Mouse (Mus musculus): ENCODE measurements around the gene Cdc37. TPM values are rescaled to one million over a fixed set of nuclear protein-coding genes. Genes with fewer than 3 reads are reported as not detected.

The Cdc37 gene
- total and polyA plus RNA-seq, 3 experiments = 779 to 1,631 (median 914) TPM

- no peaks in the 10 kb centered on the region for H3K27me3 ChIP-seq (ENCODE audit: control insufficient read depth in 1 of 2, insufficient read depth in 2 of 2, low read length in 2 of 2)
- H3K9ac ChIP-seq (ENCODE audit: control insufficient read depth, low read depth, low read length, poor library complexity, severe bottlenecking) = no peak overlapping the region
- no peaks in the 10 kb centered on the region for H3K79me2 ChIP-seq (ENCODE audit: control insufficient read depth, insufficient read depth, low read length, poor library complexity)
- TF ChIP-seq HCFC1 (IDR thresholded peaks at IDR 0.05; ENCODE audit: low read depth, low read length) (no peak), CHD1 (IDR thresholded peaks at IDR 0.05; ENCODE audit: low read depth, low read length) (no peak)
- no peak overlapping the region for H3K27ac ChIP-seq (ENCODE audit: control insufficient read depth, low read depth, low read length)
- no peaks in the 10 kb centered on the region for H3K36me3 ChIP-seq (ENCODE audit: control insufficient read depth in 1 of 2, insufficient read depth in 2 of 2, low read length in 2 of 2)
- H3K4me1 ChIP-seq (ENCODE audit: control insufficient read depth in 1 of 2, insufficient read depth in 2 of 2, low read length in 2 of 2) = no peaks in the 10 kb centered on the region
- no peak for DNase-seq (ENCODE audit: low read depth, low spot score)
- no peaks in the 10 kb centered on the region for H3K9me3 ChIP-seq (replicated peaks; ENCODE audit: insufficient read depth, low read length)
- H3K4me3 ChIP-seq (ENCODE audit: control insufficient read depth in 1 of 2, insufficient read depth in 1 of 2, low read depth in 2 of 2, low read length in 2 of 2) = no peak overlapping the region
Measured at GRCm38 (mm10) chr9:21113751-21114150, 36.0 kb downstream of the Cdc37 start.

GRCm38 (mm10) chr9:21107607-21108237, 42.1 kb downstream of the Cdc37 start:
- no peaks in the 10 kb centered on the region for H3K9me3 ChIP-seq (replicated peaks; ENCODE audit: insufficient read depth, low read length)
- no peaks in the 10 kb centered on the region for H3K27me3 ChIP-seq (ENCODE audit: control insufficient read depth in 1 of 2, insufficient read depth in 2 of 2, low read length in 2 of 2)
- DNase-seq (ENCODE audit: low read depth, low spot score) = no peak
- H3K9ac ChIP-seq (ENCODE audit: control insufficient read depth, low read depth, low read length, poor library complexity, severe bottlenecking) = no peak overlapping the region
- no peak for TF ChIP-seq KAT2A (conservative IDR thresholded peaks at IDR 0.05; ENCODE audit: low read depth, low read length)
- no peak for TF ChIP-seq GABPA (IDR thresholded peaks at IDR 0.05; ENCODE audit: low read depth, low read length)
- TF ChIP-seq ETS1 (IDR thresholded peaks at IDR 0.05; ENCODE audit: low read depth, low read length) = no peak
- TF ChIP-seq EP300 (IDR thresholded peaks at IDR 0.05; ENCODE audit: low read depth in 1 of 2, low read length in 2 of 2) = no peak
- TF ChIP-seq MEF2A (IDR thresholded peaks at IDR 0.05; ENCODE audit: extremely low read depth, insufficient replicate concordance, low read depth, low read length, poor library complexity, severe bottlenecking) = no peak
- no peak for TF ChIP-seq NELFE (IDR thresholded peaks at IDR 0.05; ENCODE audit: low read depth, low read length)
- no peak for TF ChIP-seq MAFK (IDR thresholded peaks at IDR 0.05; ENCODE audit: borderline replicate concordance, low read depth, low read length)
- TF ChIP-seq GATA1 (IDR thresholded peaks at IDR 0.05; ENCODE audit: low read depth, low read length) = no peak
- TF ChIP-seq POLR2A (IDR thresholded peaks at IDR 0.05; ENCODE audit: control insufficient read depth in 1 of 2, insufficient read depth in 1 of 2, low read depth in 1 of 2, low read length in 2 of 2, poor library complexity in 1 of 2) = no peak
- no peak for TF ChIP-seq MYC (IDR thresholded peaks at IDR 0.05; ENCODE audit: low read depth, low read length)
- no peak for TF ChIP-seq UBTF (IDR thresholded peaks at IDR 0.05; ENCODE audit: borderline replicate concordance, insufficient read depth, low read depth, low read length)
- TF ChIP-seq ZNF384 (IDR thresholded peaks at IDR 0.05; ENCODE audit: low read depth, low read length) = no peak
- no peak for TF ChIP-seq CTCF (IDR thresholded peaks at IDR 0.05 in 2 of 3, conservative IDR thresholded peaks at IDR 0.05 in 1 of 3; ENCODE audit: control insufficient read depth in 1 of 3, insufficient read depth in 1 of 3, low read depth in 2 of 3, low read length in 3 of 3, poor library complexity in 1 of 3, severe bottlenecking in 1 of 3)
- TF ChIP-seq RAD21 (IDR thresholded peaks at IDR 0.05; ENCODE audit: low read depth, low read length) = no peak
- no peak for TF ChIP-seq MYB (IDR thresholded peaks at IDR 0.05; ENCODE audit: low read depth, low read length)
- no peak for TF ChIP-seq MAX (IDR thresholded peaks at IDR 0.05; ENCODE audit: low read length)
- TF ChIP-seq TCF12 (IDR thresholded peaks at IDR 0.05; ENCODE audit: low read depth, low read length) = no peak
- no peak for TF ChIP-seq ELF1 (IDR thresholded peaks at IDR 0.05; ENCODE audit: low read depth, low read length)
- no peak for TF ChIP-seq BHLHE40 (IDR thresholded peaks at IDR 0.05; ENCODE audit: borderline replicate concordance, low read depth, low read length)
- H3K4me3 ChIP-seq (ENCODE audit: control insufficient read depth in 1 of 2, insufficient read depth in 1 of 2, low read depth in 2 of 2, low read length in 2 of 2) = no peak overlapping the region
- peaks cover 0 to 11% of the 10 kb centered on the region in 2 experiments; a peak in 3 of 4 replicates for H3K36me3 ChIP-seq (ENCODE audit: control insufficient read depth in 1 of 2, insufficient read depth in 2 of 2, low read length in 2 of 2)
- no peak overlapping the region for H3K27ac ChIP-seq (ENCODE audit: control insufficient read depth, low read depth, low read length)
- H3K79me2 ChIP-seq (ENCODE audit: control insufficient read depth, insufficient read depth, low read length, poor library complexity) = no peaks in the 10 kb centered on the region
- peaks cover 10 to 15% of the 10 kb centered on the region in 2 experiments for H3K4me1 ChIP-seq (ENCODE audit: control insufficient read depth in 1 of 2, insufficient read depth in 2 of 2, low read length in 2 of 2)
